Mouse (Mus musculus) stomach, embryonic 15.5 days (tissue): Measurements from ENCODE around the gene Lgals3. TPM values are rescaled to one million over a fixed set of nuclear protein-coding genes. Genes with fewer than 3 reads are reported as not detected.

ENCODE experiments used
- ATAC-seq: fragments of 200-750 bp; cut with Nextera tagmentation; 2 replicates; pipeline ENCODE4 v1.8.0; 2017; ENCODE audit warnings: low read depth, moderate number of reproducible peaks, moderate TSS enrichment; ENCODE audit not compliant: insufficient read depth, low FRiP score
- H3K27ac ChIP-seq: fragments of 300-500 bp; sonication (generic); 2 replicates; pipeline ENCODE4 v1.5.1; 2015; ENCODE audit warnings: mild to moderate bottlenecking, inconsistent platforms
- H3K27me3 ChIP-seq: fragments of 300-500 bp; sonication (generic); replicated peaks from 2 replicates; pipeline ENCODE4 v1.6.1; 2015; ENCODE audit warnings: inconsistent platforms
- H3K36me3 ChIP-seq: fragments of 300-500 bp; sonication (generic); 2 replicates; pipeline ENCODE4 v1.6.1; 2015; ENCODE audit warnings: inconsistent platforms
- H3K4me1 ChIP-seq: fragments of 300-500 bp; sonication (generic); 2 replicates; pipeline ENCODE4 v1.6.1; 2015; ENCODE audit warnings: inconsistent platforms
- H3K4me2 ChIP-seq: fragments of 300-500 bp; sonication (generic); 2 replicates; pipeline ENCODE4 v1.6.1; 2015; ENCODE audit warnings: mild to moderate bottlenecking, inconsistent platforms
- H3K4me3 ChIP-seq: fragments of 300-500 bp; sonication (generic); replicated peaks from 2 replicates; pipeline ENCODE4 v1.5.1; 2015; ENCODE audit warnings: inconsistent platforms
- H3K9ac ChIP-seq: fragments of 300-500 bp; sonication (generic); 2 replicates; pipeline ENCODE4 v1.6.1; 2015; ENCODE audit warnings: inconsistent platforms
- H3K9me3 ChIP-seq: fragments of 300-500 bp; sonication (generic); 2 replicates; pipeline ENCODE4 v1.6.1; 2016; ENCODE audit warnings: inconsistent platforms
- WGBS: fragments of 180-500 bp; shearing (Covaris S2); methylation state at CpG from one replicate; pipeline ENCODE4 v1.1.7; 2015; 5-methylcytosine and 5-hydroxymethylcytosine counted together
- polyA plus RNA-seq: library from polyadenylated mRNA; unstranded; fragments of >200 nt; fragmentation: Nextera tagmentation; extraction: Ambion mirVana; gene quantifications from 2 replicates; pipeline ENCODE4 v1.2.1, GENCODE M21; 2015

The Lgals3 gene
- polyA plus RNA-seq, 1 experiment from 2014 or later, result 58.3 TPM

DNA sequence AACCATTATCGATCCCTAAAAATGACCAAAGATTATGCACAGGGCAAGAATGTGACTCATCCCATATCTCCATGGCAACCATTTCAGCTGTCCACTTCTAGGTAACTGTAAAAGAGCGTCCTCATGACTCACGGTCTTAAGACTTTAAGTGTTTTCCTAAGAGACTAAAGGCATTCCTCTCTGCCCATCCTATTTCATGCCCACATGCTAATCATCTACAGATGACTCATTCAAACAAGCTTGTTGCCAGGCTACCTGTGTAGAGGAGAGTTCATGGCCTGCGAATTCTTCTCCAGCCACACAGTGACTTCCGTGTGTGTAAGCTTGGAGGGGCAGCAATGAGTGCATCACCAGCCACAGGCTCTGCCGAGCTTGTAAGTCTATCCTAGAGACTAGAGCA lies 4.1 kb downstream of the Lgals3 start:
- H3K4me1 ChIP-seq, result peaks cover 26% of the 10 kb centered on the region
- H3K9me3 ChIP-seq, result no peaks in the 10 kb centered on the region
- WGBS, result 55% methylated on average over 6 of the region's 6 CpGs
- H3K27ac ChIP-seq, result 0 out of 2 replicates have a peak overlapping the region, but pooled peaks have one; percentile 12
- ATAC-seq, result peak; percentile 41; the same call in 1 of the 2 replicates
- no peak overlapping the region for H3K4me2 ChIP-seq
- no peak overlapping the region for H3K9ac ChIP-seq
- H3K36me3 ChIP-seq, result no peaks in the 10 kb centered on the region
- H3K27me3 ChIP-seq, result peaks cover 11% of the 10 kb centered on the region; the same call in 1 of the 2 replicates
- no peak overlapping the region for H3K4me3 ChIP-seq

DNA sequence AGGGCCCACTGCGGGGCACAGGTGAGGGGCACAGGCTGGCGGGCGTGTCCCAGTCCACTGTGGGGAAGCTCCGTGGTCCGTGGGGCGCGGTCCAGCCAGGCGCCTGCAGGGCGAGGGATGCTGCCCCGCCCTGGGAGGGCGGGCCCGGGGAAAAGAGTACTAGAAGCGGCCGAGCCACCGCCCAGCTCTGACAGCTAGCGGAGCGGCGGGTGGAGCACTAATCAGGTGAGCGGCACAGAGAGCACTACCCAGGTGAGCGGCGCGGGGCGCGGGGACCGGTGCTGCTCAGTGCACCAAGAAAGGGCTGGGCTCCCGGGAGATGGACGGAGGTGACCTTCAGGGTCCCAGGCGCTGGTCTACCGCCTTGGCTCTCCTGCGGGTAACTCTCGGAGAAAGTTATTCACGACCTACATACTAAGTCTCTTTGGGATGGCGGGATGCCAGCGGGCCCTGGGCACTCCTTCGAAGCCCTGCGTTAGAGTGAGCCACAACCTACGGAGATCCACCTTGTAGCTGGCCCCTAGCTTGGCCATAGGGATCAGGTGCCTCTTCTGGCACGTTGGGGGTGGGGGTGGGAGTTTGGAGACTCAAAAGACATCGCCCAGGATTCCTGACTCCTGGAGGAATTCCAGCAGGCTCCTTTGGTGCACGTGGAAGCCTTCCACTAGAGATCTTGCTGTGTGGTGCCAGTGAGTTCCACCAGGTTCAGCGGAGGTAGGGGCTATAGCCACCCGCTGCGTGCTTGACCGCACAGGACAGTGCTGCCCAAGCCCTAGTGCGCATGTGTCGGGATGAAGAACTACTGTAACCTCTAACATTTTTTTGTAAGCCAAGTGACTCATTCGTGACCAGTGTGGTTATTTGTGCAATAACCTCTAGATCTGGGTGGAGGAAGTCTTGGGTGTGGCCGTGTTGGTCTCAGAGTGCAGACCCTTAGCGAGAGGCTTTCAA lies 6.5 kb downstream of the Lgals3 start:
- Histone ChIP-seq H3K36me3 (no peaks in the 10 kb centered on the region), H3K9me3 (no peaks in the 10 kb centered on the region), H3K27ac (no peak overlapping the region), H3K4me2 (peak overlapping the region; percentile 50), H3K4me3 (peak overlapping the region; percentile 26), H3K4me1 (peaks cover 15% of the 10 kb centered on the region), H3K9ac (no peak overlapping the region), H3K27me3 (peaks cover 11% of the 10 kb centered on the region; the same call in 1 of the 2 replicates)
- ATAC-seq, result peak; percentile 81
- 12% methylated on average over 49 of the region's 49 CpGs for WGBS

DNA sequence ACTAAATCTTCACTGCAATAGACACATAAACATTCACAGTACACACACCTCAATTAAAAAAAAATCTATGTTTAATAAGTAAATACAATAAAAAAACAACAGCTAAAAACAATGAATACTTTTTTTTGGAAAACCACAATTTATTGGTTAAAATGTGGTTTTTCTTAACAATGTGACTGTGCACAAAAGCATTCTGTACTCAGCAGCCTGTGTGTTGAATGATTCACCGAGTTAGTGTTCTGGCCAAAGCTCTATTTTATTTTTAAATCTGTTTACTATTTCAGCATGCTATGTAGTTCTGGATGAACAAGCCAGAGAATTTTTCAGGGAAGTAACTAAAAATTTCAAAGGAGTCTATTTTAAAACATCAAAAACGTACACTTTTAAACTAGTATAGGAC lies 9.0 kb downstream of the Lgals3 start:
- Histone ChIP-seq H3K4me3 (no peak overlapping the region), H3K9me3 (no peaks in the 10 kb centered on the region), H3K27me3 (peaks cover 11% of the 10 kb centered on the region; the same call in 1 of the 2 replicates), H3K9ac (no peak overlapping the region), H3K4me1 (peaks cover 15% of the 10 kb centered on the region), H3K4me2 (no peak overlapping the region), H3K36me3 (no peaks in the 10 kb centered on the region), H3K27ac (no peak overlapping the region)
- 66% methylated on average over 2 of the region's 2 CpGs for WGBS
- ATAC-seq, result no peak

DNA sequence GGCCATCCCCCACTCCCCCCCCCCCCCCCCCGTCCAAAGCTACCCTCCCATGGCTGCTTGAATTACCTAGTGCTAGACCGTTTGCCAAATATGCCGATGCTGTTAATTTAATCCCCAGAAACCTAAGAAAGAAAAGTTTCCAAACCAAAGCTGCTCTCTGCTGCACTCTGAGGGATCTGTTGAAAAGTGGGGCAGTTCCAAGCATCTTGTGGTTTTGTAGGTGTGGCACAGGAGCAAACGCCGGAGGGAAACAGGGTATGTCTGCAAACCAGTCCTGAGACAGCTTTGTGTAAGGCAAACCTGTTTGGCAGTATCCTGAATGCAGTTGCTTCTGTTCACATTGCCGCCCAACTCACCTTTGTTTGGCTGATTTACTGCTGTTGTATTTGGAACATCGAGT lies 10.8 kb downstream of the Lgals3 start:
- Histone ChIP-seq H3K4me3 (no peak overlapping the region), H3K27me3 (0 out of 2 replicates have a peak, but pooled peaks cover 10% of the 10 kb centered on the region), H3K4me1 (peaks cover 11% of the 10 kb centered on the region), H3K9ac (no peak overlapping the region), H3K4me2 (no peak overlapping the region), H3K27ac (no peak overlapping the region), H3K9me3 (no peaks in the 10 kb centered on the region), H3K36me3 (no peaks in the 10 kb centered on the region)
- ATAC-seq, result no peak
- 69% methylated on average over 7 of the region's 7 CpGs for WGBS

DNA sequence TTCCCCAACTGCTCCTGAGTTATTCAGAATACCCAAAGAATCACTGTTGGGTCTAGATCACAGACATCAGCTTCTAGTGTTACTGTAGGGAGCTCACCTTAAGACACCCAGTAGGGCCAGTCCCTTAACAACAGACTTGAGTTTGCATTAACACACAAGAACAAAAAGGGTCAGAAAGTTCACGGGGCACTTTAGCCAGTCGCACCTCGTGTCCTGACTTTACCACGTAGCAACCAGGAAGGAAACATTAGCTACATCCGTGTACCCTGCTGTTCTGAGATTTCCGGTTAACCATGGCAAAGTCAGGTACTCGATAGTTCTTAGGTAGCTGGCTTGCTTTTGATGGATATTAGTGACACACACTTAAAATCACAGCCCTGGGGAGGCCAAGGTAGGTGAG lies 16.4 kb downstream of the Lgals3 start:
- Histone ChIP-seq H3K4me2 (no peak overlapping the region), H3K9me3 (no peaks in the 10 kb centered on the region), H3K27me3 (no peaks in the 10 kb centered on the region), H3K9ac (no peak overlapping the region), H3K36me3 (peaks cover 8% of the 10 kb centered on the region; the same call in 1 of the 2 replicates), H3K27ac (no peak overlapping the region), H3K4me3 (no peak overlapping the region), H3K4me1 (no peaks in the 10 kb centered on the region)
- no peak for ATAC-seq
- WGBS, result 84% methylated on average over 7 of the region's 7 CpGs

DNA sequence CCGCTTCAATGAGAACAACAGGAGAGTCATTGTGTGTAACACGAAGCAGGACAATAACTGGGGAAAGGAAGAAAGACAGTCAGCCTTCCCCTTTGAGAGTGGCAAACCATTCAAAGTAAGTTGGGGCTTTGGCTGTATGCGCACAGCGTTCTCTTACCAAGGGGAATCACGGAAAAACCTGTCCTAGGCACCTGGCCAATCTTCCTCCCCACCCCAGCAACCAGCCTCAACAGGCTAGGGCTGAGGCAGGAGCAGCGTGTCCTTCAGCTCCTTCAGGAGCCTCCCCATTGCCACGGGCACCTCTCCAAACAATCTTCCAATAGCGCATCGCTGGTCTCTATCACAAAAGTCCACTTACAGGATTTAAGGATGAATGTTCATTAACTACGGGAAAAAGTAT lies 17.1 kb downstream of the Lgals3 start:
- H3K4me2 ChIP-seq, result no peak overlapping the region
- no peaks in the 10 kb centered on the region for H3K4me1 ChIP-seq
- H3K9me3 ChIP-seq, result no peaks in the 10 kb centered on the region
- ATAC-seq, result no peak
- no peak overlapping the region for H3K4me3 ChIP-seq
- H3K9ac ChIP-seq, result no peak overlapping the region
- H3K36me3 ChIP-seq, result peaks cover 11% of the 10 kb centered on the region
- no peaks in the 10 kb centered on the region for H3K27me3 ChIP-seq
- no peak overlapping the region for H3K27ac ChIP-seq
- WGBS, result 85% methylated on average over 10 of the region's 10 CpGs

DNA sequence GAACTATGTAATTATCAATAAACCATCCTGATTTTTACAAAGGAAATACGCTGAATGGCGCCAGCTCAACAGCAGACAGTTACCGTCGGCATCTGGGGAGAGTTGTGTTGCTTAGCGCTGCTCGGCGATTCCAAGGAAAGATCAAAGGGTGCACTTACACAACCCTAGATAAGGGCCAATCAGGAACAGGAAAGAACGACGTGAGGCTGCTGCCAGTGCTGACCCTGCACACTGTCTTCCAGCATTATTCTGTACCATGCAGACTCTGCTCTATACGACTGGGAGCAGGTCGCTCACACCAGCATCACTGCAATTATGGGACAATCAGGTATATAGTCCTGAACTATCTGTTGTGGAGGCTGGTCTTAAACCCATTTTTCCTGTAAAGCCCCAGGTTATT lies 18.6 kb downstream of the Lgals3 start:
- no peaks in the 10 kb centered on the region for H3K4me1 ChIP-seq
- H3K9ac ChIP-seq, result no peak overlapping the region
- no peak overlapping the region for H3K4me3 ChIP-seq
- no peak overlapping the region for H3K4me2 ChIP-seq
- peaks cover 22% of the 10 kb centered on the region for H3K36me3 ChIP-seq
- no peak overlapping the region for H3K27ac ChIP-seq
- H3K9me3 ChIP-seq, result no peaks in the 10 kb centered on the region
- 75% methylated on average over 11 of the region's 11 CpGs for WGBS
- H3K27me3 ChIP-seq, result no peaks in the 10 kb centered on the region
- 0 out of 2 replicates have a peak, but pooled peaks have one; percentile 56 for ATAC-seq

DNA sequence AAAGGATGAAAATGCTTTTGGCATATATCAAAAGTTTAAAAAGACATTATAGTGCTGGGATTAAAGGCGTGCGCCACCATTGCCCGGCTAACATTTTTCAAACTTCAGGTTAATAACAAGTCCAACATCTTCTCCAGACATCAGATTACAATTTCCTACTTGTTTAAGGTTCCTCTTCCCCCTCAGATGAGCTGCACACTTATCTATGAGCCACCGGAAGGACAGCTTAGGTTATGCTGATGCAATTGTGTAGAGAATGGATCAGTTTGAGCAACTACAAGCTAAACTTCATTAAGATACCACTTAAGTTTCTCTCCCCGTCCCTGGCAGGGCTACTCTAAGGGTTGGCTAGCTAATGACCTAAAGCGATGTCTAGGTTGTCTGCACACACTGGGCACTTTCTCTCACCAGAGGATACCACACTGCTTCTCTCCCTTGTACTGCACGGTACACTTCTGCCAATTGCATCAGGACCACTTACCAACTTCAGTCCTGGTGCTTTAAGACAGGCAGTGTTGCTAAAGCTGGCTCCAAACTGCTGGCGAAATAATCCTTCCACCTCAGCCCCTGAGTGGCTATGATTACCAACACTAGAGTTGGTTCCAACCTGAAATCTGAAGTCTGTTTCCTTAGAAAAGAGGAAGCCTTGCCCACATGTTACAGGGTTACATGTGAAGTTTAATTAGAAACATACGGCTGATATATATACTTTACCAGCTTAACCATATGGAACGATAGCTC lies 26.0 kb downstream of the Lgals3 start:
- Histone ChIP-seq H3K36me3 (peaks cover 60% of the 10 kb centered on the region), H3K27me3 (no peaks in the 10 kb centered on the region), H3K4me2 (no peak overlapping the region), H3K4me1 (no peaks in the 10 kb centered on the region), H3K9ac (no peak overlapping the region), H3K27ac (no peak overlapping the region), H3K4me3 (no peak overlapping the region), H3K9me3 (no peaks in the 10 kb centered on the region)
- no peak for ATAC-seq
- 92% methylated on average over 10 of the region's 10 CpGs for WGBS

DNA sequence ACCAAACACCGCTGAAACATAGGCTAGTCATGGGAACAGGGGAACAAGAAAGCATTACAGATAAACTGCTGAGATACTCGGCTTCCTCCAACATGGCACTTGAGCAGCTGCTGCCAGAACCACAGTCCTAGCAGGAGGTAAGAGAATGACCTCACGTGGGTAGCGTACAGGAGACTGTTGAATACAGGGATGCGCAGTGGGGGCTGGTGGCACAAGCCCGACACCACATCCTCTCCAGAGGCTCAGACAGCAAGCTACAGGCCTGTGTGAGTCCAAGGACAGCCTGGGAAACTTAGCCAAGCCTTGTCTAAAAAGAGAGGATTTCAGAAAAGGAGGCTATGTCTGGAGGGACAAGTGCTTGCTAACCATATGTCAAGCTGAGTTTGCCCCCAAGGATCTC lies 27.5 kb downstream of the Lgals3 start:
- Histone ChIP-seq H3K4me1 (no peaks in the 10 kb centered on the region), H3K27ac (no peak overlapping the region), H3K27me3 (no peaks in the 10 kb centered on the region), H3K4me2 (no peak overlapping the region), H3K9me3 (no peaks in the 10 kb centered on the region), H3K36me3 (peaks cover 57% of the 10 kb centered on the region), H3K9ac (no peak overlapping the region), H3K4me3 (no peak overlapping the region)
- 96% methylated on average over 6 of the region's 6 CpGs for WGBS
- ATAC-seq, result no peak

DNA sequence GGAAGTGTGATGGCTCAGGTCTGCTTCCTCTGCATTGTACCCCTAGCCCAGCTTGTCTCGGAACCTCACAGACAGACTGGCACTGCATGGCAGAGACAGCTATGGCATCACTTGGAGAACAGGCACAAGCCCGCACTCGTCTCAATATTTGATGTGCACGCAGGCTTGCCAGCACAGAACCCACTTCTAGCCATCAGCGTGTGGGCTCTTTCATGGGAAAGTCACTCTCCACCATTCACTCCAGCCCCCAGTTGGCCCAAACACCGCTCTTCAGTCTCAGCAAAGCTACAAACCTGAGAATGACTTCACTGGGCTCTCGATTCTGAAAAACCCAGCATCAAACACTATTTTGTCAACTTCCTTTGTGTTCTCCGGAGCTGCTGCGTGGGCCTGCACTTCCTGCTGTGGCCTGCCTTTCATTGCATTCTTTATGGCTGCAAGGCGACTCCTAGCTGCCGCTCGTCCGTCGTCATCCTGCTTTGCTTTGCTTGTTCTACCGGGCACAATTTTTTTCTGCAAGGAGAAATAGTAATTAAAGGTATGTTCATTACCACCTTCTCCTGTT lies 28.0 kb downstream of the Lgals3 start:
- Histone ChIP-seq H3K36me3 (peaks cover 56% of the 10 kb centered on the region), H3K4me3 (no peak overlapping the region), H3K9me3 (no peaks in the 10 kb centered on the region), H3K4me1 (no peaks in the 10 kb centered on the region), H3K27me3 (no peaks in the 10 kb centered on the region), H3K4me2 (no peak overlapping the region), H3K27ac (no peak overlapping the region), H3K9ac (no peak overlapping the region)
- no peak for ATAC-seq
- WGBS, result 86% methylated on average over 15 of the region's 15 CpGs

DNA sequence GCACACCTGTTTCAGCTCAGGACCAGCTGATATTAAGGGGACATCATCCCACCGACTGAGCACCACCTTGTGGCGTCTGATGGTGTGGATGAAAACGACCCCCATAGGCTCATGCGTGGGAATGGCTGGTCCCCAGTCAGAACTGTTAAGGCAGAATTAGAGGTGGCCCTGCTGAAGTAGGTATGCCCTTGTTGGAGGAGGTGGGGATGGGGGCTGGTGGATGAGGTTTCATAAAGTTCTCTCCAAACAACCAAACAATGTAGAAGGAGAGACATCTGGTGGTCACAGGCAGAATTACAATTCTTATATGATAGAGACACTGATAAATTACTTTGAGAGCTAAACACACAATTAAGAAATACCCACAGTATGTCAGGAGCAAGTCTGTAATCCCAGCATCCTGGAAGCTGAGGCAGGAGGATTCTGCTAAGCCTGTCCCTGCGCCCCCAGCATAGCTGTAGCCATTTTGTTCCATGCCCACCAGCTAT lies 28.7 kb downstream of the Lgals3 start:
- H3K9ac ChIP-seq, result no peak overlapping the region
- no peak overlapping the region for H3K27ac ChIP-seq
- no peaks in the 10 kb centered on the region for H3K4me1 ChIP-seq
- H3K27me3 ChIP-seq, result no peaks in the 10 kb centered on the region
- H3K4me2 ChIP-seq, result no peak overlapping the region
- no peak overlapping the region for H3K4me3 ChIP-seq
- 65% methylated on average over 5 of the region's 5 CpGs for WGBS
- H3K9me3 ChIP-seq, result no peaks in the 10 kb centered on the region
- no peak for ATAC-seq
- H3K36me3 ChIP-seq, result peaks cover 53% of the 10 kb centered on the region
